Mouse (Mus musculus): ENCODE results near the gene Bcl7a.

Bcl7a gene

GRCm38 (mm10) chr5:123343707-123344627 is at the start of gene Bcl7a:
Gene Bcl7a (plus strand): TSS chr5:123343834.
- peak; percentile 94 for DNase-seq

GRCm38 (mm10) chr5:123294653-123295052 is 49.0 kb upstream of the Bcl7a start:
- DNase-seq: no peak

GRCm38 (mm10) chr5:123296224-123296806 is 47.3 kb upstream of the Bcl7a start:
- no peak for DNase-seq

- peak; percentile 58 for DNase-seq
Observed at GRCm38 (mm10) chr5:123296972-123297754, 46.5 kb upstream of the Bcl7a start.

- peak; percentile 24 for DNase-seq
Observed at GRCm38 (mm10) chr5:123297830-123298229, 45.8 kb upstream of the Bcl7a start.

- DNase-seq: no peak
Observed at GRCm38 (mm10) chr5:123298526-123298925, 45.1 kb upstream of the Bcl7a start.

GRCm38 (mm10) chr5:123300496-123301034 is 43.1 kb upstream of the Bcl7a start:
- no peak for DNase-seq

GRCm38 (mm10) chr5:123301780-123302521 is 41.7 kb upstream of the Bcl7a start:
- DNase-seq: no peak

GRCm38 (mm10) chr5:123307630-123308282 is 35.9 kb upstream of the Bcl7a start:
- DNase-seq: no peak

- no peak for DNase-seq
Observed at GRCm38 (mm10) chr5:123309816-123310215, 33.8 kb upstream of the Bcl7a start.

GRCm38 (mm10) chr5:123310221-123310620 is 33.4 kb upstream of the Bcl7a start:
- DNase-seq: no peak

GRCm38 (mm10) chr5:123313058-123313630 is 30.5 kb upstream of the Bcl7a start:
- no peak for DNase-seq

GRCm38 (mm10) chr5:123313851-123314380 is 29.7 kb upstream of the Bcl7a start:
- no peak for DNase-seq

GRCm38 (mm10) chr5:123315219-123315866 is 28.3 kb upstream of the Bcl7a start:
- DNase-seq: no peak

GRCm38 (mm10) chr5:123317992-123318391 is 25.6 kb upstream of the Bcl7a start:
- DNase-seq: peak; percentile 32

GRCm38 (mm10) chr5:123320136-123320535 is 23.5 kb upstream of the Bcl7a start:
- DNase-seq: no peak

- DNase-seq: no peak
Observed at GRCm38 (mm10) chr5:123324242-123324641, 19.4 kb upstream of the Bcl7a start.

- DNase-seq: peak; percentile 45
Observed at GRCm38 (mm10) chr5:123326006-123326750, 17.5 kb upstream of the Bcl7a start.

GRCm38 (mm10) chr5:123326751-123327148 is 16.9 kb upstream of the Bcl7a start:
- peak; percentile 38 for DNase-seq

GRCm38 (mm10) chr5:123327686-123328085 is 15.9 kb upstream of the Bcl7a start:
- no peak for DNase-seq

Measured in kidney, postnatal 14 days (tissue).